Mouse (Mus musculus) thymus, adult 2 months (tissue): ENCODE results near the gene Myf6. TPM values are rescaled to one million over a fixed set of nuclear protein-coding genes. Genes with fewer than 3 reads are reported as not detected.

Source experiments
- DNase-seq: peaks from one replicate; pipeline ENCODE4 v3.0.0; 2021
- H3K27ac ChIP-seq: fragments of 200-500 bp; 2 replicates; pipeline ENCODE4 v1.5.1; 2012; ENCODE audit warnings: low read length, control low read depth; ENCODE audit not compliant: control insufficient read depth, insufficient read depth
- H3K27me3 ChIP-seq: fragments of 200-500 bp; 2 replicates; pipeline ENCODE4 v1.6.1; 2012; ENCODE audit warnings: mild to moderate bottlenecking, low read length, moderate library complexity, mixed read lengths; ENCODE audit not compliant: control insufficient read depth, insufficient read depth
- H3K36me3 ChIP-seq: fragments of 200-500 bp; 2 replicates; pipeline ENCODE4 v1.6.1; 2012; ENCODE audit warnings: mild to moderate bottlenecking, low read length, moderate library complexity; ENCODE audit not compliant: control insufficient read depth, insufficient read depth
- H3K4me1 ChIP-seq: fragments of 200-500 bp; replicated peaks from 2 replicates; pipeline ENCODE4 v1.6.1; 2012; ENCODE audit warnings: low read length; ENCODE audit not compliant: control insufficient read depth, insufficient read depth
- H3K4me3 ChIP-seq: fragments of 200-500 bp; 2 replicates; pipeline ENCODE4 v1.5.1; 2012; ENCODE audit warnings: mild to moderate bottlenecking, low read length, control low read depth, moderate library complexity; ENCODE audit not compliant: control insufficient read depth, insufficient read depth
- CTCF ChIP-seq: fragments of 200-500 bp; IDR thresholded peaks from 2 replicates; pipeline ENCODE4 v1.5.1; 2012; ENCODE audit warnings: mild to moderate bottlenecking, control low read depth, low read length, moderate library complexity, borderline replicate concordance; ENCODE audit not compliant: control insufficient read depth, poor library complexity, insufficient read depth; ENCODE audit errors: extremely low read depth
- POLR2A ChIP-seq: fragments of 200-500 bp; IDR thresholded peaks from 2 replicates; pipeline ENCODE4 v1.6.1; 2012; ENCODE audit warnings: mild to moderate bottlenecking, low read length, control low read depth, moderate library complexity; ENCODE audit not compliant: control insufficient read depth, poor library complexity, insufficient read depth; ENCODE audit errors: extremely low read depth
- WGBS: fragments of 180-500 bp; shearing (Covaris S2); methylation state at CpG from one replicate; pipeline ENCODE4 v1.1.7; 2018; 5-methylcytosine and 5-hydroxymethylcytosine counted together
- polyA plus RNA-seq: library from polyadenylated mRNA; depleted of rRNA; stranded (reverse); fragments of >200 nt; gene quantifications from 2 replicates; pipeline ENCODE4 v1.2.3, GENCODE M21; 2012

The Myf6 gene
- polyA plus RNA-seq, 1 experiment, result not detected

GRCm38 (mm10) chr10:107488654-107489315 lies 5.8 kb downstream of the Myf6 start:
- Histone ChIP-seq H3K36me3 (no peaks in the 10 kb centered on the region), H3K27ac (no peak overlapping the region), H3K27me3 (no peaks in the 10 kb centered on the region), H3K4me1 (no peaks in the 10 kb centered on the region), H3K4me3 (no peak overlapping the region)
- DNase-seq, result no peak
- 8% methylated on average over 12 of the region's 12 CpGs for WGBS
- TF ChIP-seq POLR2A (no peak), CTCF (no peak)

- H3K36me3 ChIP-seq, result no peaks in the 10 kb centered on the region
- H3K4me3 ChIP-seq, result no peak overlapping the region
- H3K4me1 ChIP-seq, result no peaks in the 10 kb centered on the region
- DNase-seq, result no peak
- WGBS, result 70% methylated on average over 12 of the region's 12 CpGs
- H3K27ac ChIP-seq, result no peak overlapping the region
- TF ChIP-seq CTCF (no peak), POLR2A (no peak)
- no peaks in the 10 kb centered on the region for H3K27me3 ChIP-seq
These were observed 7.8 kb downstream of the Myf6 start for GRCm38 (mm10) chr10:107486770-107487169.

DNA sequence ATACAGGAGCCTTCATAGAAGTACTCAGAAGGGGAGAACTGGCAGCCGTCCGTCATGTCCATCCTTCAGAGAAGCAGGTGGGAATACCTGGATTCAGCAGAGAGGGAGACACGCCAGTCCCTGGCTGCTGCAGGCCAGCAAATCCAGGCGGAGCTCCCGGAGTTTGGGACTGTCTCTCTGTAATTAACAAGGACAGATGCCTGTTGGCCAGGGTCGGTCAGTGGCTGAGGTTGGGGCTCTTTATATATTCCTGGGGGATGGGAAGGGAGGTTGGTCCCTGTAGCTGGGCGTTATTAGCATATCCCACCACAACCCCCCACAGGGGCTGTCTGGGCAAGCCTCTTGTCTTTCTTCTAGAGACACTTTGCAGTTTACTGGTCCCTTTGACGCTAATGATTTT lies 8.7 kb downstream of the Myf6 start, which contains the start of gene Myf5:
TSS of gene Myf5 (minus strand) at position 265 of the 400 bp plus-strand sequence.
- Histone ChIP-seq H3K27me3 (no peaks in the 10 kb centered on the region), H3K27ac (no peak within 1 kb of the TSS), H3K4me1 (no peaks in the 10 kb centered on the region), H3K36me3 (no peaks in the 10 kb centered on the region), H3K4me3 (no peak within 1 kb of the TSS)
- no peak for DNase-seq
- no peak for TF ChIP-seq CTCF
- no peak for TF ChIP-seq POLR2A
- 82% methylated on average over 8 of the region's 8 CpGs for WGBS

- no peak overlapping the region for H3K4me3 ChIP-seq
- H3K27me3 ChIP-seq, result no peaks in the 10 kb centered on the region
- H3K27ac ChIP-seq, result no peak overlapping the region
- no peak for DNase-seq
- TF ChIP-seq POLR2A, result no peak
- TF ChIP-seq CTCF, result no peak
- H3K4me1 ChIP-seq, result no peaks in the 10 kb centered on the region
- H3K36me3 ChIP-seq, result no peaks in the 10 kb centered on the region
- WGBS, result 94% methylated on average over 10 of the region's 10 CpGs
These were observed 10.5 kb downstream of the Myf6 start for GRCm38 (mm10) chr10:107484050-107484449.

DNA sequence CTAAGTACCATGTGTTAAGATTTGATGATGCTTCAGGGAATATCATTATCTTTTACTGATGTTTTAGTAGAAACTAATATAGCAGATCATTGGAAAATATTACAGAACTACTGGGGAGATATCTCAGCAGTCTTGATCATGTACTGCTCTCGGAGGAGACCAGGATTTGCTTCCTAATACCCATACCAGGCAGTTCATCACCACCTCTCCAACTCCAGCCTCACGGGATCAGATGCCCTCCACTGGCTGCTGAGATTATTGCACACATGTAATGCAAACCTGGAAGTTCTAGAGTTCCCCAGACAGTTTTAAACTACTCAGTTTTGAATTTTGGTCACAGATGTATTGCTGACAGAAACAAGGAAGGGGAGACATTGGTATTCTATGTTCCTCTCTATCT lies 21.0 kb downstream of the Myf6 start:
- no peak for TF ChIP-seq CTCF
- TF ChIP-seq POLR2A, result no peak
- DNase-seq, result no peak
- Histone ChIP-seq H3K4me1 (no peaks in the 10 kb centered on the region), H3K36me3 (no peaks in the 10 kb centered on the region), H3K4me3 (no peak overlapping the region), H3K27me3 (no peaks in the 10 kb centered on the region), H3K27ac (no peak overlapping the region)
- WGBS, result 56% methylated on average over 2 of the region's 2 CpGs

GRCm38 (mm10) chr10:107471712-107472111 lies 22.8 kb downstream of the Myf6 start:
- no peaks in the 10 kb centered on the region for H3K36me3 ChIP-seq
- no peak overlapping the region for H3K4me3 ChIP-seq
- 94% methylated on average over 5 of the region's 5 CpGs for WGBS
- no peaks in the 10 kb centered on the region for H3K27me3 ChIP-seq
- H3K27ac ChIP-seq, result no peak overlapping the region
- TF ChIP-seq CTCF (no peak), POLR2A (no peak)
- no peaks in the 10 kb centered on the region for H3K4me1 ChIP-seq
- no peak for DNase-seq
